Mouse (Mus musculus): ENCODE measurements around the gene Ctsw.

The Ctsw gene

DNA sequence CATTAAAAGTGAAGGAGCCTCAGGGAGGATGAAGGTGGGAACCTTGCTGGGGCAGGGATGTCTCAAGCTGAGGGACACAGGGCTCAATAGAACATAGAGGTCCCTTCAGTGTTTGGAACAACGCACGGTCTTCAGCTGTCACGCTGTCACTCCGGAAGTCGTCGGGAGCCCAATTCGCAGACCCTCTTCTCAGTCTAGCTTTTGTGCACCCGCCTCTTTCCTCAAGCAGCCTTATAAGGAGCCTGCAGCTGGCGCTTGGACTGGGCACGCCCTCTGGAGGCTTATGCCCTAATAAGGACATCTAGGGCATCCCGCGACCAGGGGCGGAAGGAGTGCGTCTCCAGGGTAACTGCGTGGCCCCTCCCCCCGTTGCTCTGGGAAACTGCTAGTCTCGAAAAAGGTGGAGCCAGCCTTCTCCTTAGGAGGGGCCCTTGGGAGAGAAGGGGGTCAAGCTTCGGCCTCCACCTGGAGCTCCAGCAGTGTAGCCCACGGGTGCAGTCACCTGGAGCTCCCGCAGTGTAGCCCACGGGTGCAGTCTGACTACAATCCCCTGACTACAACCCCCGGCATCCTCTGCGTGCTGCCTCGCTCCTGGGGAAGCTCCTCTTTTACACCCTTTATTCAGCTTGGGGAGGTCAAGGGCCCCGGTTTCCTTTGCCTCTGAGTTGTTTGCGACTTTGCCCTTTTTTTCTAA lies 20.7 kb upstream of the Ctsw start:
- in situ Hi-C loops (cut with MboI; ENCODE audit: low sequenced_read_pairs): no loop called here

DNA sequence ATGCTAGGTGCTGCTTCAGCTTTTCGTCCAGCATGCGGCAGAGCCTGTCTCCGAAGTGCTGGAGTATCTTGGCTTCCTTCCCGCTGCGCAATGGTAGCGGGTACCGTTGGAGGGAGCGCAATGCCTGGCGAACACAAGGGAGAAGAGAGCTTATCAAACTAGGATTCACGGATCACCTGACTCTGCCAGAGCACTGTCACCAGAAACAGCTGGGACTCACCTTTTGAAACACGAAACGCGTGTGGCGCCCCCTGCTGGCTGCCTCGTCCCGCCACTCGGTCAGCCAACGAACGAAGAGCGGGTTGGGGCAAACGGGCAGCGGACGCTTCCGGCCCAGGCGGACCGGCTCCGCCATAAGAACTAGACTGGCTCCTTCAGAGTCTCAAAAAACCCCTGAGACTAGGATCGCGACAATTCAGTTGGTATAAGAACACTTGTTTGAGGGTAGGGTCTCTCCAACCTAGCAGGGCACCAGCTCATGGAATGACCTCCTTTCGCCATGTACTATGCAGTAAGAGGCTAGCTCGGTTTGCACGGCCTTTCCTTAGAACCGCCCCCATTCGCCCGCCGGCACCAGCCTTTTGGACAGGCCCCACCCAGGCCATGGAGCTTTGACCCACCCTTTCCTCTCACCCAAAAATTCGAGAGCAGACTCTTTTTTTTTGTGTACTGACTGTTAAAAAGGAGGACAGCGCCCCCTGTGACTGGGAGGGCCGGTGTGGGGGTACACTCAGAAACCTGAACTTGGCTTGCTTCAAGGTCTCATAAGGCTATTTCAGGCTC lies 19.7 kb upstream of the Ctsw start, which contains the start of gene Mus81:
Gene Mus81, minus strand, starts transcription at position 635 of the 783 bp plus-strand sequence.
- in situ Hi-C loops (cut with MboI; ENCODE audit: low sequenced_read_pairs): no loop called here

DNA sequence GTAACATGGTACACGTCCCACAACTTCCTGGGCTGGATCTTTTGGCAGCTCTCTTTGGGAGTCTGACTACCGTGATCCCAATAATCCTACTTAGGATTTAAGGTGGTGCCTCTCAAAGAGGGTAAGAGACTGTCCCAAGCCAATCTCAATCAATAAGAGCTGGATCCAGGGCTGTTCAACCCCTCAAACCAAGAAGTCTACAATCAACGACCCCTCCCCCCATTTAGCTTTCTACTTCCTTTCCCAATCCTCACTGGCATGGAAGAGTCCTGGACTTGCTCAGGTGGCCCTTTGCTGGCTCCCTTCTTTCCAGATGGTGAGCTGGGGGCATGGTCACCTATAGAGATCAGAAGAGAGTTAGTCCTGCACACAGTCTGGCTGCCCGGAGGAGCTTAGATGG lies 18.5 kb upstream of the Ctsw start:
- in situ Hi-C loops (cut with MboI; ENCODE audit: low sequenced_read_pairs): no loop called here

DNA sequence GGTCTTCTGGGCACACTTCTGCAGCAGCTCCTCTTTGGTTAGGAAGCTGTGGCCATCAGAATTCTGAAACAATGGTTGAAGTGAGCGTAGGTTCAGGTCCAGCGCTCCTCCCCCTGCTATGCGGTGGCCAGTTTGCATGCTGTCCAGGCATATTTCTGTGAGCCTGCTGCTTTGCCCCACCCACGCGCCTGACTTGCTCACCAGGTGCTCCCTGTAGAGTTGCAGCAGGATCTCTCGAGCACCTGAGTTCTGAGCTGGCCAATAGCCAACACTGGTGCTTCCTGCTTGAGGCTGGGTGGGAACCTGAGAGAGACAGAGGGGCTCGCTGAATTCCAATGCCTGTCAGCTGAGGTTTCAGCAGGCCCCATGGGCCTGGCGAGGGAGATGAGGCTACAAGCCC lies 18.0 kb upstream of the Ctsw start:
- in situ Hi-C loops (cut with MboI; ENCODE audit: low sequenced_read_pairs): no loop called here

DNA sequence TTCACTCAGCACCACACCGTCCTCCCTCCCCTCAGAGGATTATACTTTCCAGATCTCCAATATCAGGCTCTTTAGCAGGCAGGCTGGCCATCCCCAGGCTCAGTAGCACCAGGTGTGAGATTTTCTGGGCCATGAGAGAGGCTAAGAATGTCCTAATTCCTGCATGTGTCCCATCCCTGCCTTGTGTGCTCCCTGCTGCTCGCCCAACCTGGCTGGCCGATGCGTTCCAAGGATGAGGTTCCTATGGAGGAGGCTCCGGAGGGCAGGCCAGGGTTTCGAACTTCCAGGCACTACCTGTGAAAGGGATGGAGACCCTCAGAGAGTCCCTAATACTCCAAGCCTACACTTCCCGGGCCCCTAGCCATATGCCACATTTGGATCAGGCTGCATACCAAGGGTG lies 17.5 kb upstream of the Ctsw start:
- in situ Hi-C loops (cut with MboI; ENCODE audit: low sequenced_read_pairs): no loop called here

DNA sequence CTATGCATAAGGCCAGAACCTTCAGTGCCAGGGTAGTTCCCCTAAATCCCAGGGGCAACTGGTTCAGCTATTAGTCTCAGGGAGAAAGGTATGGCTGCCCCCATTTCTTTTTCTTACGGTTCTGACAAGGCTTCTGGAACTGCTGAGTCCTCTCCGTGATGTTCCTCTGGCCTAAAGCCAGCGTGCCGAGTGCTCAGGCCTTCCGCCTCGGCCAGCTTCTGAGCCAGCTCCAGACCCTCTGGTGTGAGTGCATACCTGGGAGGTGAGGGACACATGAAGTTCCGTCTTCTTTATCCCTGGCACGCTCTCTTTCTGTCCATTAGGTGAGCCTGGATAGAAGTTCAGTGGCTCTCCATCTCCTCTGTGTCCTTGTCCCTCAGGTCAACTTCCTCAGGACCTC lies 17.1 kb upstream of the Ctsw start:
- in situ Hi-C loops (cut with MboI; ENCODE audit: low sequenced_read_pairs): no loop called here

DNA sequence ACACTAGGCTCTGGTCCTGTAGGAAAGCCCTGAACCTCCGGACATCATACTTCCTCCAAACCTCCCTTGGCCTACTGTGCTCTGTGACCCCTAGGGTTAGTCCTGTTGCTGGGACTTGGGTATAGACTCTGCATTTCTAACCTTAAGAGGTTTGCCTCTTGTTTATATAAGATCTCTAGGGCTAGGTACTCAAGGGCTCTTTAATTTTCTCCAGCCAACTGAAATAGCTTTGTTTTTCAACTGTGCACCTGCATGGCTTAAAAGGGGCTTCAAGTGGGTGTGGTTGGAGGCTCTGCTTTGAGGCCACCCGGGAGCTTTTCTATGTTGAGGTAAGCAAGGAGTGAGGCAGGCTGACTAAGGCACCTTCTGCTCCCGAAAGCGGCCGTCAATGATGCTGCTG lies 16.2 kb upstream of the Ctsw start:
- in situ Hi-C loops (cut with MboI; ENCODE audit: low sequenced_read_pairs): no loop called here

DNA sequence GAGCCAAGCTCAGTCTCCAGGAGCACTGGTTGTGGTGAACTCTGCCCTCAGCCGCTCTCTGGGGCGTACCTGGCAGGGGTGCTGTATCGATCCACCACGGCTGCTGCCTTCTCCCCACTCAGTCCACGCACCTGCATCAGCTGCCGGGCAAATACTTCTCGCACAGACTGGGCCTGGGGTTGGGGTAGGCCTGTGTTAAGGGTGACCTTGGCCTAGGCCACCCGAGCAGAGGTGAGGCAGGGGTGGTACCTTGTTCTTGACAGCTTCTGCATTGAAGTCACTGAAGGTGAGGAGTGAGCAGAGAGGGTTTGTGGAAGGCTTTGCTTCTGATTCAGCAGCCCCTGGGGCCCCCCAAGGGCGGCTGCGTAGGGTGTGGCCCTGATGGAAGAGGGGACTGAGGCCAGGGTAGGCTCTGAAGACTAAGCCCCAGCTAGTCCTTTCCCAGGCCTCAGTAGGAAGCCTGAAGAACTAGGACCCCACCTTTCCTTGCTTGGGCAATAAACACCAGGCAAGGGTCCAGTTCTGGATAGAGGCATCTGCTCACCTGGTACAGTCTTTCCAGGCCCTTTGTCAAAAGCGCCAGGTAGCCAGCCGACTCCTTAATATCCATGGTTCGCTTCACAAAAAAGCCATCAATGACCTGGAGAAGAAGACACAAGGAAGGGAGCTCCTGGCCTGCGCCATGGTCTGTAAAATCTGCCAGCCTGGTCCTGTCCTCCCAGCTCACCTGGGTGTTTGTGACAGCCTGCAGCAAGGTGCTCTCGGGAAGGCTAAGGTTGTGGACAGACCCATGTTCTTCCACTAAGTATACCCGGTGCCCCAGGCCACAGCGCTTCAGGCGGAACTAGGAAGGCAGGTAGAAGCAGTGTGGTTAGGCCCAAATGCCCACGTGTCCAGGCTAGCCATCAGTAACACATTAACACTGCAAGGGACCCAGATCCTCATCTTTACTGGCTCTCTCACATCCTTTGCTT lies 15.4 kb upstream of the Ctsw start:
- in situ Hi-C loops (cut with MboI; ENCODE audit: low sequenced_read_pairs): no loop called here

DNA sequence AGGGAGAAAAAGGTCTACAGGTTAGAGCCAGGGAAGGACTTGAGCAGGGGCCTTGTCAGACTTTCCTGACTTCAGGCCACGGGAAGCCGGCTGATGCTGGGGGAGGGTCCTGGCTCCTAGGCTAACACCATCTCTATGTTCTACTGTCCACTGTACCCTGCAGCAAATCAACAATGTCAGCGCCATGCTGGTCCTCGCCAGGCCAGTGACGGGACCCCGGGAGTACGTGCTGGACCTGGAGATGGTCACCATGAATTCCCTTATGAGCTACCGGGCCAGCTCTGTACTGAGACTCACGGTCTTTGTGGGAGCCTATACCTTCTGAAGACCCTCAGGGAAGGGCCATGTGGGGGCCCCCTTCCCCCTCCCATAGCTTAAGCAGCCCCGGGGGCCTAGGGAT lies 13.1 kb upstream of the Ctsw start:
- in situ Hi-C loops (cut with MboI; ENCODE audit: low sequenced_read_pairs): no loop called here

DNA sequence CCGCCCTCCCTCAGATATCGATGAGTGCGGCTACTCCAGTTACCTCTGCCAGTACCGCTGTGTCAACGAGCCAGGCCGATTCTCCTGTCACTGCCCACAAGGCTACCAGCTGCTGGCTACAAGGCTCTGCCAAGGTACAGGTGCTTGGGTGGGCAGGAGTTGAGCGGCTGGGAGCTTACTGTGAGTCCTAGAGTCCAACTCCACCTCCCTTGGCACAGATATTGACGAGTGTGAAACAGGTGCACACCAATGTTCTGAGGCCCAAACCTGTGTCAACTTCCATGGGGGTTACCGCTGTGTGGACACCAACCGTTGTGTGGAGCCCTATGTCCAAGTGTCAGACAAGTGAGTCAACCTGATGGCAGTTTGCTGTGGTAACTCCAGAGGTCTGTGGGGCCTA lies 11.7 kb upstream of the Ctsw start:
- in situ Hi-C loops (cut with MboI; ENCODE audit: low sequenced_read_pairs): no loop called here

DNA sequence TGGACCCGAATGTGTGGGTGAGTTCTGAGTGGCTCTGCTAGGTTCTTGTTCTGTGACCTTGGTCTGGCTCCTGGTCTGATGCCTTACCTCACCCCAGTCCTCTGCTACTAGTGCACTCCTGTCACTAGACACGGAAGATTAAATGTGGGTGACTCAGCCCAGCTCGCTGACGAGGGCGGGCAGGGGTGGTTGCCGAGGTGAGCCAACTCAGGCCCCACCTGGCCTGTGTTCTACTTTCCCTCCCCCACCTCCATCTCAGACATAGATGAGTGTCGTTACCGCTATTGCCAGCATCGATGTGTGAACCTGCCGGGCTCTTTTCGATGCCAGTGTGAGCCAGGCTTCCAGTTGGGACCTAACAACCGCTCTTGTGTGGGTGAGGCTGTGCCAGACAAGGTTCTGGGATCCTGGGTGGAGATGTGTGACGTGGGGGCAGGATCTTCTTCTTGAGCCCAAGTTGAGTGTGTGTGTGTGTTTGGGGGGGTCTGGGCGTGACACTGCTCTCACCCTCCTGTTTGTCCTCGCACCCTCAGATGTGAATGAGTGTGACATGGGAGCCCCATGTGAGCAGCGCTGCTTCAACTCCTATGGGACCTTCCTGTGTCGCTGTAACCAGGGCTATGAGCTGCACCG lies 9.5 kb upstream of the Ctsw start:
- in situ Hi-C loops (cut with MboI; ENCODE audit: low sequenced_read_pairs): no loop called here

DNA sequence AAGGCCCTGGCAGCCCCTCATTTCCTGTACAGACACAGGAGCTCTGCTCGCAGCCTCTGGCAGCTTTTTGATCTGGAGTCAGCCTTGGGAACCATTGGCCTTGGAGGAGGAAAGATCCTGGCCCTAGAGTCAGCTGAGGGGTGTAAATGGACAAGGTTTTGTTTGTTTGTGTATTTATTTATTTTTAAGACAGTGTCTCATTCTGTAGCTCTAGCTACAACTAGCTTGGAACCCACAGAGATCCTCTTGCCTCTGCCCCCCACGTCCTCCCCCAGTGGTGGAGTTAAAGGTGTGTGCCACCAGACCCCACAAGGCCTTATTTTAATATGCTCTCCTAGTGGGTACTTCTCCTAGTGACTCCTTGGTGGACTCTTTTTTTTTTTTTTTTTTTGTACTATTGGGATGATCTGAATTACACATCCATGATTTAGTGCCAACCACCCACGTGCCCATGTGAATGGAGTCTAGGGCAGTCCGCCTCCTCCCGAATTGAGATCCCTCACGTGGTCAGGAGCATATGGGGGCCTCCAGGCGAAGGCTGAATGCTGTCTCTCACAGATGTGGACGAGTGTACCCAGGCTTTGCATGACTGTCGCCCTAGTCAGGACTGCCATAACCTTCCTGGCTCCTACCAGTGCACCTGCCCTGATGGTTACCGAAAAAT lies 8.8 kb upstream of the Ctsw start:
- in situ Hi-C loops (cut with MboI; ENCODE audit: low sequenced_read_pairs): no loop called here

DNA sequence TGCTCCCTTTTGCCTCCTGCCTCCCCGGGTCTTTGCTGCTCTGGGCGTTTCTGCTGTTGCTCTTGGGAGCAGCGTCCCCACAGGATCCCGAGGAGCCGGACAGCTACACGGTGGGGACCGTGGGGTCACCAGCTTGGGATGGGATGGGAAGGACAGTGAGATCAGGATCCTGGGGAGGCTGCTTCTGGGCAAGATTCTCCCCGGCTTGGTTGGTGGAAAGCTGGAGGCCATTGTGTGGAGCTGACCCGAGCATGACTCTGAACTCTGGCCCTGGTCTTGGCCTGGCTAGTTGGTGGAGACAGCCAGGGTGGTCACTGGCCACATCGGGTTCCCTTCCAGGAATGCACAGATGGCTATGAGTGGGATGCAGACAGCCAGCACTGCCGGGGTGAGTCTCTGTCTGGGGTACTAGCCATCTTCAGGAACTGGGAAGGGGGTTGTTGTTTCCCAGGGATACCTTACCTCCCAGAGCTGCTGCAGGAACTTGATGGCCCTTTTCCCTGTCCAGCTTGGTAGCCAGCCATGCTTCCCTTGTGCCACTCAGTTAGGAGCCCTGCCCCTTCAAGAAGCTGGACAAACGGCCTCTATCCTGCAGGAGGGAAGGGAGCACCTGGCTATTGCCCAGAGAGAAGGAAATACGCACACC lies 6.9 kb upstream of the Ctsw start:
- in situ Hi-C loops (cut with MboI; ENCODE audit: low sequenced_read_pairs): no loop called here

DNA sequence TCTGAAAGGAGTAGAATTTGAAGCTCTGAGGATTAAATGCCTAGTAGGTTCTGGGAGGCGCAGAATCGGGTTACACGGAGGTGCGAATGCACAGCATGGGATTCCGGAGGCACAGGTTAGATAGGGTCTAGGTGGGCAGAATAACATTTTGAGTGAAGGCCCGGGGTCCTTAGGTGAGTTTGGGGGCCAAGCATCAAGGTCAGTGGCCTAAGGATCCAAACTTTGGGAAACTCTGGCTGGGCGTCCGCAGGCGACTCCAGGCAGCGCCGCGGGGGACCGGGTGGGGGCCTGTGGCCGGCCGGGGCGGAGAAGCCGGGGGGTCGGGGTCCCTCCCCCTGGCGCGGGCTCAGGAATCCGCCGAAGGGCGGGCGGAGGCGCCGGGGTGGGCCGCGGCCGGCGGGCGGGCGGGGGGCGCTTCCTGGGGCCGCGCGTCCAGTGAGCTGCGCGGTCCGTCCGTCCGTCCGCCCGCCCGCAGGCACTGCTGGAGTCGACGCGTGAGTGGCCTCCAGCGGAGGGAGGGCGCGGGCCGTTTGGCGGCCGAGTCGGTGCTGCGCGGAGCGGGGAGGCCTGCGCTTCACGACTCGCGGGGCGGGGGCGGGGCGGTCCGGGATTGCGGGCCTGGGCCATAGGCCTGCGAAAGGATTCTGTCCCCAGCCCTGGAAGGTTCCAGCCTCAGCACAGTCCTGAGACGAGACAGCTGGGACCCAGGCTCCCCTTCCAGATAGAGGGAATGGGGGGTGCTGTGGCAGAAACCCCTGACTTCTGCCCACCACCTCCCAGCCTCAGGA lies 6.2 kb upstream of the Ctsw start:
- in situ Hi-C loops (cut with MboI; ENCODE audit: low sequenced_read_pairs): no loop called here

DNA sequence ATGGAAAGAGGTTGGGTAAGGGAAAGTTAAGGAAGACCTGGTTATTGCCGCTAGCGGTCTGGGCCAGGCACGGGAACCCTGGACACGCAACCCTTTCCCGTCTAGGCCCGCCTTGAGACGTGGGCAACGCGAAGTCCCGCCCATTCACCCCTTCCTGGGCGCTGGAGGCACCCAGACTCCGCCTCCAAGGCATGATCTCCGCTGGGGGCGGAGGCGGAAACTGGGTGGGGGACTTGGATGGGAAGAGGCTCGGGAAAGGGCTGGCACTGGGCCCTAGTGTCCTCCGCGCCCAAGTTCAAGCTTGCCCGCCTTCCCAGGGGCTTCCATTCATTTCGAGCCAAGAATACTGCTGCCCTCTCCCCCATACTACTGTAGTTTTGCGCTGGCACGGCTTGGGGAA lies 5.4 kb upstream of the Ctsw start, which contains the start of gene Efemp2:
Gene Efemp2, plus strand, starts transcription at position 235 of the 400 bp plus-strand sequence.
- in situ Hi-C loops (cut with MboI; ENCODE audit: low sequenced_read_pairs): no loop called here

DNA sequence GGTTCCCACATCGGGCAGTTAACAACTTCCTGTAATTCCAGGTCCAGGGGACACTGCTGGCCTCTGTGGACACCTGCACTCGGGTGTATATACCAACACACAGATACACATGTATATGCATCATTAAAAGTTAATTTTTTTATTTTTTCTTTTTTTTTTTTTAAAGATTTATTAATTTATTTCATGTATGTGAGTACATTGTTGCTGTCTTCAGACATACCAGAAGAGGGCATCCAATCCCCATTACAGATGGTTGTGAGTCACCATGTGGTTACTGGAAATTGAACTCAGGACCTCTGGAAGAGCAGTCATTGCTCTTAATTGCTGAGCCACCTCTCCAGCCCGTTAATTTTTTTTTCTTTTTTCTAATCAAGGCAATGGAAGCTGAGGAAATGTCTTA lies 4.5 kb upstream of the Ctsw start:
- in situ Hi-C loops (cut with MboI; ENCODE audit: low sequenced_read_pairs): no loop called here

DNA sequence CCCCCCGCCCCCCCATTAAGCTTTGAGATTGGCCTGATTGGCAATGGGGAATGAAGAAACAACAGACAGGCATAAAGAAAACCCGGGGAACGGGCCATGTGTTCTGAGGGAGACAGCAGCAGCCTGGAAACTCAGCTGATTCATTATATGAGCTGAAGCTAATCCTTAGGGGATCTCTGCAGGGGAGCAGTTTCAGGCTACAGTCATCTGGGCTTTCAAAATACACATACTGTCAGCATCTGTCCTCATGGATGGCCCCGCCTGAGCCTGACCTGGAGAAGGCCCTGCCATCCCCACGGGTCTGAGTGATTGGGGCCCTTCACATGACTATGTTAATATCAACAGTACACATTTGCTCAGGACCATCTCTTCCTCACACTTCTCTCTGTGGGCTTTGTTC lies 3.5 kb upstream of the Ctsw start:
- in situ Hi-C loops (cut with MboI; ENCODE audit: low sequenced_read_pairs): no loop called here

DNA sequence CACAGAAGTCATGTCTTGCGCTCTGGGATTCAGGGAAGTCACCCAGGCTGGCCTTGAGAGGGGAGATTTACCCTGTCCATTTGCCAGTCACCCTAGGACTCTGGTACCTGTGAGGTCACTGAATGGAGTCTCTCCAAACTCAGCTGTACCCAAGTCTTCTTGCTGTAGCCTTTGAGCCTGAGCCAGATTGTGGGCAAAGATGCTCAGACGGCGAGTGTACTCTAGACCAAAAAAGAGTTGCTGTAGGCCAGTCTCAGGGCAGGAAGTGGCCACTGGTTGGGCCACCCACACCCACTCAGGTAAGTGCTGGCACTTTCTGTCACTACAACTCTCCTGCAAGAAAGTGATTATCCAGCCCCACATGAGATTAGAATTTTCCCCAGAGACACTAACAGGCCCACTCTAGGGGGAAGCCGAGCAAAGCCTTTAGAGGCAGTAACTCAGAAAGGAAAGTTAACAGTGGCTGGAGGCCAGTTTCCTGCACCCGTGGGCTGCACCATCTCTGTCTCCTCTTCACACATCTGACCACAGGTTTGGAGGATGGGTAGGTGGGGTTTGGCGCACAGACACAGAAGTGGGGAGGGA lies 1.3 kb downstream of the Ctsw start:
- in situ Hi-C loops (cut with MboI; ENCODE audit: low sequenced_read_pairs): no loop called here

DNA sequence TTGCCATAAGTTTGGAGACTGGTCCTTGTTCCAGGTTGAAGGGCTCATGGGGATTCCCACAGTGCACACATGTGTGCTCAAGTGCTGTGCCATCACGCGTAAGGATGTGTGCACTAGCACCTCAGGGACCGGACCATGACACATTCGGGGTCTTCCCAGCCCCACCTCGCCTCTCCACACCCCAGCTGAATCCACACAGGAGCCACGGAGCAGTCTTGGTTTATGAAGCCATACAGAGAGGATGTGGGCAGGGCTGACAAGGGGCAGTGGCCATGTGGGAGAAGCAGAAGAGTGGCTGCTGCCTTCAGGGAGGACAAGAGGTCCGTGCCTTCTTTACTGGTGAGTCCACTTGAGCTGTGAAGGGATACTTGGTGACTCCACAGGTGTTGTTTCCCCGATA lies 3.3 kb downstream of the Ctsw start:
- in situ Hi-C loops (cut with MboI; ENCODE audit: low sequenced_read_pairs): no loop called here
